Mouse (Mus musculus) small intestine, adult 2 months (tissue): ENCODE data around the gene Myzap. TPM values are rescaled to one million over a fixed set of nuclear protein-coding genes. Genes with fewer than 3 reads are reported as not detected.

Experiments
- H3K27ac ChIP-seq: fragments of 200-500 bp; 2 replicates; pipeline ENCODE4 v1.5.1; 2012; ENCODE audit warnings: low read depth, low read length, control low read depth, inconsistent platforms; ENCODE audit not compliant: insufficient read depth
- H3K27me3 ChIP-seq: fragments of 200-500 bp; 2 replicates; pipeline ENCODE4 v1.6.1; 2012; ENCODE audit warnings: mild to moderate bottlenecking, moderate library complexity, low read length, inconsistent platforms; ENCODE audit not compliant: control insufficient read depth, insufficient read depth
- H3K36me3 ChIP-seq: fragments of 200-500 bp; 2 replicates; pipeline ENCODE4 v1.6.1; 2012; ENCODE audit warnings: mild to moderate bottlenecking, low read length, control low read depth, inconsistent platforms; ENCODE audit not compliant: control insufficient read depth, insufficient read depth
- H3K4me1 ChIP-seq: fragments of 200-500 bp; 2 replicates; pipeline ENCODE4 v1.6.1; 2012; ENCODE audit warnings: low read length, inconsistent platforms, mixed read lengths; ENCODE audit not compliant: control insufficient read depth, insufficient read depth, insufficient read length
- H3K4me3 ChIP-seq: fragments of 200-500 bp; 2 replicates; pipeline ENCODE4 v1.5.1; 2012; ENCODE audit warnings: low read depth, mild to moderate bottlenecking, control low read depth, inconsistent platforms, low read length, moderate library complexity
- CTCF ChIP-seq: fragments of 200-500 bp; IDR thresholded peaks from 2 replicates; pipeline ENCODE4 v1.5.1; 2012; ENCODE audit warnings: low read depth, mild to moderate bottlenecking, control low read depth, inconsistent platforms, low read length, moderate library complexity, mixed read lengths; ENCODE audit not compliant: insufficient replicate concordance, insufficient read length; ENCODE audit errors: extremely low read depth
- POLR2A ChIP-seq: fragments of 200-500 bp; IDR thresholded peaks from 2 replicates; pipeline ENCODE4 v1.6.1; 2012; ENCODE audit warnings: low read depth, mild to moderate bottlenecking, control low read depth, inconsistent platforms, low read length, moderate library complexity
- WGBS: fragments of 180-500 bp; shearing (Covaris S2); methylation state at CpG from one replicate; pipeline ENCODE4 v1.1.7; 2018; 5-methylcytosine and 5-hydroxymethylcytosine counted together
- polyA plus RNA-seq: library from polyadenylated mRNA; depleted of rRNA; stranded (reverse); fragments of >200 nt; gene quantifications from 2 replicates; pipeline ENCODE4 v1.2.3, GENCODE M21; 2012

Myzap gene
- polyA plus RNA-seq, 1 experiment = 14.2 TPM

GRCm38 (mm10) chr9:71523901-71524300 is 68.3 kb downstream of the Myzap start:
- no peaks in the 10 kb centered on the region for H3K27me3 ChIP-seq
- peaks cover 10% of the 10 kb centered on the region; the same call in 1 of the 2 replicates for H3K36me3 ChIP-seq
- H3K4me1 ChIP-seq = no peaks in the 10 kb centered on the region
- WGBS = 97% methylated on average over 4 of the region's 4 CpGs
- H3K27ac ChIP-seq = no peak overlapping the region
- no peak overlapping the region for H3K4me3 ChIP-seq
- no peak for TF ChIP-seq CTCF
- TF ChIP-seq POLR2A = no peak

GRCm38 (mm10) chr9:71519836-71520235 is 72.3 kb downstream of the Myzap start:
- Histone ChIP-seq H3K4me3 (no peak overlapping the region), H3K27me3 (no peaks in the 10 kb centered on the region), H3K36me3 (peaks cover 8% of the 10 kb centered on the region), H3K27ac (no peak overlapping the region), H3K4me1 (no peaks in the 10 kb centered on the region)
- 55% methylated on average over 3 of the region's 3 CpGs for WGBS
- no peak for TF ChIP-seq CTCF
- TF ChIP-seq POLR2A = no peak

- WGBS = 92% methylated on average over 4 of the region's 4 CpGs
- Histone ChIP-seq H3K27me3 (no peaks in the 10 kb centered on the region), H3K27ac (no peak overlapping the region), H3K36me3 (peaks cover 11% of the 10 kb centered on the region), H3K4me1 (no peaks in the 10 kb centered on the region), H3K4me3 (no peak overlapping the region)
- TF ChIP-seq CTCF (no peak), POLR2A (no peak)
Measured at GRCm38 (mm10) chr9:71517487-71517886, 74.7 kb downstream of the Myzap start.

- H3K27me3 ChIP-seq = no peaks in the 10 kb centered on the region
- H3K27ac ChIP-seq = no peak overlapping the region
- 89% methylated on average over 4 of the region's 4 CpGs for WGBS
- H3K4me3 ChIP-seq = no peak overlapping the region
- TF ChIP-seq POLR2A (no peak), CTCF (no peak)
- no peaks in the 10 kb centered on the region for H3K4me1 ChIP-seq
- H3K36me3 ChIP-seq = peaks cover 14% of the 10 kb centered on the region
Measured at GRCm38 (mm10) chr9:71515862-71516261, 76.3 kb downstream of the Myzap start.

GRCm38 (mm10) chr9:71513566-71513965 is 78.6 kb downstream of the Myzap start:
- WGBS = 82% methylated on average over 4 of the region's 4 CpGs
- Histone ChIP-seq H3K4me1 (no peaks in the 10 kb centered on the region), H3K27ac (no peak overlapping the region)

GRCm38 (mm10) chr9:71512899-71513298 is 79.3 kb downstream of the Myzap start:
- Histone ChIP-seq H3K27ac (no peak overlapping the region), H3K27me3 (no peaks in the 10 kb centered on the region), H3K4me1 (no peaks in the 10 kb centered on the region), H3K4me3 (no peak overlapping the region), H3K36me3 (peaks cover 14% of the 10 kb centered on the region)
- WGBS = 84% methylated on average over 10 of the region's 10 CpGs
- TF ChIP-seq POLR2A = no peak

More at GRCm38 (mm10) chr9:71513566-71513965, 78.6 kb downstream of the Myzap start:
- Histone ChIP-seq H3K27me3 (no peaks in the 10 kb centered on the region), H3K36me3 (peaks cover 14% of the 10 kb centered on the region), H3K4me3 (no peak overlapping the region)
- TF ChIP-seq POLR2A (no peak), CTCF (no peak)

- WGBS = 67% methylated on average over 10 of the region's 10 CpGs
- H3K4me3 ChIP-seq = no peak overlapping the region
- TF ChIP-seq CTCF (no peak), POLR2A (no peak)
Measured at GRCm38 (mm10) chr9:71498391-71499182, 93.6 kb downstream of the Myzap start.

GRCm38 (mm10) chr9:71496637-71497036 is 95.5 kb downstream of the Myzap start:
- 11% methylated on average over 2 of the region's 2 CpGs for WGBS
- peaks cover 3% of the 10 kb centered on the region; the same call in 1 of the 2 replicates for H3K4me1 ChIP-seq

More at GRCm38 (mm10) chr9:71498391-71499182, 93.6 kb downstream of the Myzap start:
- Histone ChIP-seq H3K27me3 (no peaks in the 10 kb centered on the region), H3K36me3 (peaks cover 2% of the 10 kb centered on the region; the same call in 1 of the 2 replicates), H3K27ac (no peak overlapping the region), H3K4me1 (peaks cover 3% of the 10 kb centered on the region; the same call in 1 of the 2 replicates)

More at GRCm38 (mm10) chr9:71496637-71497036, 95.5 kb downstream of the Myzap start:
- Histone ChIP-seq H3K27ac (no peak overlapping the region), H3K4me3 (no peak overlapping the region), H3K36me3 (no peaks in the 10 kb centered on the region), H3K27me3 (no peaks in the 10 kb centered on the region)
- TF ChIP-seq POLR2A (no peak), CTCF (no peak)
